Mouse (Mus musculus) forebrain, embryonic 14.5 days (tissue): ENCODE data around the gene Ltbp2. TPM values are rescaled to one million over a fixed set of nuclear protein-coding genes. Genes with fewer than 3 reads are reported as not detected.

ENCODE experiments used
- ATAC-seq: fragments of 200-750 bp; cut with Nextera tagmentation; 2 replicates; pipeline ENCODE4 v1.8.0; 2017; ENCODE audit warnings: mild to moderate bottlenecking, moderate library complexity
- DNase-seq: peaks from one replicate; pipeline ENCODE4 v3.0.0-alpha.2; 2015; ENCODE audit warnings: low spot score
- H3K27ac ChIP-seq: fragments of 300-500 bp; sonication (generic); 2 replicates; pipeline ENCODE4 v1.5.1; 2014; ENCODE audit warnings: low read depth, mild to moderate bottlenecking, control low read depth, low read length, moderate library complexity
- H3K27me3 ChIP-seq: fragments of 300-500 bp; sonication (generic); replicated peaks from 2 replicates; pipeline ENCODE4 v1.6.1; 2014; ENCODE audit warnings: low read length, control low read depth, mixed read lengths; ENCODE audit not compliant: control insufficient read depth, insufficient read depth
- H3K36me3 ChIP-seq: fragments of 300-500 bp; sonication (generic); 2 replicates; pipeline ENCODE4 v1.6.1; 2014; ENCODE audit warnings: low read length, control low read depth; ENCODE audit not compliant: control insufficient read depth, insufficient read depth
- H3K4me1 ChIP-seq: fragments of 300-500 bp; sonication (generic); 2 replicates; pipeline ENCODE4 v1.6.1; 2014; ENCODE audit warnings: antibody characterized with exemption, low read length, control low read depth; ENCODE audit not compliant: control insufficient read depth, insufficient read depth
- H3K4me2 ChIP-seq: fragments of 300-500 bp; sonication (generic); 2 replicates; pipeline ENCODE4 v1.6.1; 2014; ENCODE audit warnings: mild to moderate bottlenecking, control low read depth, low read length
- H3K4me3 ChIP-seq: fragments of 300-500 bp; sonication (generic); 2 replicates; pipeline ENCODE4 v1.5.1; 2014; ENCODE audit warnings: low read depth, low read length, control low read depth
- H3K9ac ChIP-seq: fragments of 300-500 bp; sonication (generic); 2 replicates; pipeline ENCODE4 v1.6.1; 2014; ENCODE audit warnings: mild to moderate bottlenecking, low read length, control low read depth, moderate library complexity
- H3K9me3 ChIP-seq: fragments of 300-500 bp; sonication (generic); replicated peaks from 2 replicates; pipeline ENCODE4 v1.6.1; 2016; ENCODE audit warnings: low read length, control low read depth, mixed read lengths; ENCODE audit not compliant: control insufficient read depth
- WGBS: fragments of 180-500 bp; shearing (Covaris S2); extraction: QIAGEN DNeasy Blood & Tissue Kit; methylation state at CpG from one replicate; pipeline ENCODE4 v1.1.7; 2014; 5-methylcytosine and 5-hydroxymethylcytosine counted together
- polyA plus RNA-seq: library from polyadenylated mRNA; unstranded; fragments of >200 nt; fragmentation: Nextera tagmentation; extraction: Ambion mirVana; gene quantifications from 2 replicates; pipeline ENCODE4 v1.2.1, GENCODE M21; 2014

Ltbp2 gene
- polyA plus RNA-seq, 1 experiment from 2014 or later: not detected

DNA sequence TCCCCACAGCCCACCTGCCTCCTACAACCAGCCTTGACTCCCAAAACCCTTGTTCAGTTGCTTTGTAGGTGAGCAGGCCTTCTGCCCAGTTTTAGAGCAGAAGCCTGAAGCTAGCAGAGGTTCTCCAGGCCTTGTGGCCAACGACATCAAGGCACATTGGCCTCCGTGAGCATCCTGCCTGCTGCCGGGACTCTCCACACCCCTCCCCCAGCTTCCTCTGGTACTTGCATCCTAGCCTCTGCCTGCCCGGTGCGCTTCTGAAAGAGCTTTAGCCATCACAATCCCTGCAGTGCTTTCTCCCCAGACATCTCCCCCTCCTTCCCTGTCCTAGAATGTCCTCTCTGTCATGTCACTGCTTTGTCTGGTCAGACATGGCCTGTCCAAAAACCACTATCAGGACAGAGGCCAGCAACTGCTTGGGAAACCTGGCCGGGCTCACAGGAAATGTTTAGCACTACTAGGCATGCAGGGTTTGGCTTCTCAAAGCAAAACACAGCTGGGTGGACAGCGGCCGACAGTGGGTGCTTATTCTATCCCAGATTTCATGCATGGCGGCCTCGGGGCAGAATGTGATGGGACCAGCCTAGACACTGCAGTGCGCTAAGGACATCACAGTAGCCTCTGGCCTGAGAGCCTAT lies 24.8 kb downstream of the Ltbp2 start:
- WGBS: 66% methylated on average over 11 of the region's 11 CpGs
- no peak overlapping the region for H3K9ac ChIP-seq

DNA sequence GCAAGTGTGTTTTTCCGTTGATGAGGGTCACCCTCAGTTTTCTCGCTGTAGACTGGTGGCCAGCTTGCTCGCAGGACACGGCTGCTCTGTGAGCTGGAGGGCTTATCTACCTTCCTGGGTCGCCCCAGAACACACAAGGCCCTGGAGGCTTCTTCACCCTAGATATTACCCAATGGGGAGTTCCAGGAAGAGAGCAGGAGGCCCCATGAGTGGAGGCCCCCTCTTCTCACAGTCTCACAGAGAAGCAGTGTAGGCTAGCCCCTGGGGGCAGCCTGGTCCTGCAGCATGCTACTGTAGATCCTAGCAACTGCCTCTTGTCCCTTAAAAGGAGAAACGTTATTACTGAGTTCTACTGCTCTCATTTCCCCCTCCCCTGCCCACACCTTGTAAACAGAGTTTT lies 28.4 kb downstream of the Ltbp2 start:
- WGBS: 77% methylated on average over 6 of the region's 6 CpGs
- Histone ChIP-seq H3K27ac (no peak overlapping the region), H3K4me1 (no peaks in the 10 kb centered on the region), H3K4me3 (no peak overlapping the region), H3K9ac (no peak overlapping the region), H3K27me3 (no peaks in the 10 kb centered on the region), H3K9me3 (no peaks in the 10 kb centered on the region), H3K4me2 (no peak overlapping the region), H3K36me3 (no peaks in the 10 kb centered on the region)
- DNase-seq: no peak
- ATAC-seq: no peak

More for the DNA sequence above, 24.8 kb downstream of the Ltbp2 start:
- H3K36me3 ChIP-seq: no peaks in the 10 kb centered on the region
- DNase-seq (no peak), ATAC-seq (no peak)
- no peaks in the 10 kb centered on the region for H3K27me3 ChIP-seq
- H3K9me3 ChIP-seq: no peaks in the 10 kb centered on the region
- H3K4me2 ChIP-seq: no peak overlapping the region
- no peaks in the 10 kb centered on the region for H3K4me1 ChIP-seq
- H3K4me3 ChIP-seq: no peak overlapping the region
- no peak overlapping the region for H3K27ac ChIP-seq

DNA sequence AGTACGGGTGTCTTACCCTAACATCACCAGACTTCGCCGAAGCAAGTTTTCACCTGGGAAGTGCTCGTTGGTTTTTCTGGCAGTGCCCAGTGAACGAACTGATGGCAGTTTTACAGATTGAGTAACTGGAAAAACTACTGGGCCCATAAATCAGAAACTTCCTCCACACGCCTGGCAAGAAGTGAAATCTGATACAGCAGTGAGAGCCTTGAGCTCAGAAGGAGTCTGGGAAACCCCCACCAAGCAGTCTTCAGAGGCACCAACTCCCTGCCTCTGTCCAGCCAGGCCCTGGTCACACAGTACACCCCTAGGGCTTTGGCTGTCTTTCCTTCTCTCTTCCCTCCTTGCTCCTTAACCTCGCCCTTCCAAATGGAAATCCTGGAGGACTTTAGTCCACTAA lies 28.9 kb downstream of the Ltbp2 start:
- H3K4me1 ChIP-seq: no peaks in the 10 kb centered on the region
- DNase-seq (no peak), ATAC-seq (no peak)
- H3K9ac ChIP-seq: no peak overlapping the region
- H3K9me3 ChIP-seq: no peaks in the 10 kb centered on the region
- no peak overlapping the region for H3K4me3 ChIP-seq
- H3K4me2 ChIP-seq: no peak overlapping the region
- H3K27ac ChIP-seq: no peak overlapping the region
- 72% methylated on average over 7 of the region's 7 CpGs for WGBS
- H3K27me3 ChIP-seq: no peaks in the 10 kb centered on the region
- no peaks in the 10 kb centered on the region for H3K36me3 ChIP-seq

DNA sequence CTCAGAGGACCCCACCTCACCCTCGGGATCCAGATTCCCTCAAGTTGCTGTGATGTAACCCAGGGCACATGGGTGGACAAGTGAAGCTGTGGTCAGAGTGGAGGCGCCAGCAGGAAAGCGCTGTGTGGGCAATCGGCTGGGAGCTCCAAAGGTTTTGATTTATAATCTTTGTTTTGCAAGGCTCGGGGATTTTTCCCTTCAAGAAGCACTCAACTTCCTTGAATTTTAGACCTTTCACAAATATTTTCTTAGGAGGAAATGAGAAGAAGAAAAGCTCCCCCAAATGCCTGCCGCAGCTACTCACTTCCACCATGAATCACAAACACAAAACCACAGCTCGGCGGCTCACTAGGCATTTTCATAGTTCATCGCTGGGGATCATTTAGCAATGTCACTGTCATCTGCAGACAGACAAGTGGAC lies 29.7 kb downstream of the Ltbp2 start:
- Histone ChIP-seq H3K4me3 (no peak overlapping the region), H3K4me2 (no peak overlapping the region), H3K27ac (no peak overlapping the region), H3K27me3 (no peaks in the 10 kb centered on the region), H3K36me3 (no peaks in the 10 kb centered on the region), H3K4me1 (no peaks in the 10 kb centered on the region), H3K9ac (no peak overlapping the region), H3K9me3 (no peaks in the 10 kb centered on the region)
- DNase-seq (no peak), ATAC-seq (no peak)
- WGBS: 84% methylated on average over 9 of the region's 9 CpGs

DNA sequence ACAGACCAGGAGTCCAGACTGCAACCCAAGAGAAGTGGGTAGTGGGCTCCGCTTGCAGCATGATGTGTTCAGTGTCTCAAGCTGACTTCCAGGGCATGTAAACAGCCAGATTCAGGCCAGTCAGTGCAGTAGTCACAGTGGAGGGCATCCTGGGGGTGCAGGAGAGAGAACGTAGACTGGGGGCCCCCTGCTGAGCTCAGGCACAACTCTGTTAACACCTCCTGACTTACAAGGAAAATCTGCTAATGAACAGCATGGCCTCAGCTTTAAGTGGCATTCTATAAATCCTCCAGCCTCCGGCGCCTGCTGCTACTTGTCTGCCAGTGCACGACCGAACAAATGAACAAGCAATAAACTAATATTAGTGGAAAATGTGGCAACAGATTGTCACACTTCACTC lies 33.6 kb downstream of the Ltbp2 start:
- 35% methylated on average over 6 of the region's 6 CpGs for WGBS
- Histone ChIP-seq H3K4me1 (no peaks in the 10 kb centered on the region), H3K36me3 (no peaks in the 10 kb centered on the region), H3K9ac (no peak overlapping the region), H3K27ac (no peak overlapping the region), H3K4me3 (no peak overlapping the region), H3K9me3 (no peaks in the 10 kb centered on the region), H3K27me3 (no peaks in the 10 kb centered on the region), H3K4me2 (no peak overlapping the region)
- ATAC-seq: no peak
- DNase-seq: peak; percentile 28

DNA sequence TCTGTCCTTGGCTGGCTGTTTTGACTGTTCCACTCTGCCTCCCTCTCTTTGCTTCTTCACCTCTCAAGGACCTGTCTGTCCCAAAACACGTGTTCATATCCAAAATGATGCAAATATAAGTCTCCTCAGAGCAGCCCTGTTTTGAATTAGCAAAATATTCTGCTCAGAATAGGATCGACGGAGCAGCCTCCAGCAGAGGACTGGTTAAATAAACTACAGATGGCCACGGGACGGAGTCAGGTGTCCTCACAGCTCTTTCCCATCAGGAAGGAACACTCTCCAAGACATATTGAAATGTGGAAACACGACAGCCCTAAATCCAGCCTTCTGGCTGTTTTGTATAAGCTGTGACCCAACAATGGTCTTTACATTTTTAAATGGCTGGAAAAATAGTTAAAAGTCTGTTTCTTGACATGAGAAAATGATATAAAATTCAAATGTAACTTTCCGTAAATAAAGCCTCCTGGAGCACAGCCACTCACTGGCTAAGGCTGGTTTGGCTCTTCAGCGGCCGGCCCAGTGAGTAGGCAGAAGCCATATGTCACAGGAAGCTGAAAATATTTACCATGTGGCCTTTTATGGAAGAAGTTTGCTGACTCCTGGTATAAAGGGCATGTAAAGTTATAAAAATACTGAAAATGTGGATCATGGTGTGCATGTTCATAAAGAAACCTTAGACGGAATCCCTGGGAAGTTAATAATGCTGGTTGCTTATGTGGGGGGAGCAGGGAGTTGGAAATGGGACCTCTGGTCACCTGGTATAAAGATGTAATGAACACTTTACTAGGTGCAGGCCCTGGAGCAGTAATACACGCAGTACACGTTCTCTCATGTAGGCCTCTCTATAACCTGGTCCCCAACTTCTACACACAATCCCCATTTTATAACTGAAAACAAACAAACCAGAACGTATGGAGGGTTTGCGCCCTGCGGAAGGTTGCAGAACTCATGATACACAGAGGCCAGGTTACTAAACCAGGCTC lies 34.9 kb downstream of the Ltbp2 start:
- no peak overlapping the region for H3K4me2 ChIP-seq
- ATAC-seq (no peak), DNase-seq (no peak)

DNA sequence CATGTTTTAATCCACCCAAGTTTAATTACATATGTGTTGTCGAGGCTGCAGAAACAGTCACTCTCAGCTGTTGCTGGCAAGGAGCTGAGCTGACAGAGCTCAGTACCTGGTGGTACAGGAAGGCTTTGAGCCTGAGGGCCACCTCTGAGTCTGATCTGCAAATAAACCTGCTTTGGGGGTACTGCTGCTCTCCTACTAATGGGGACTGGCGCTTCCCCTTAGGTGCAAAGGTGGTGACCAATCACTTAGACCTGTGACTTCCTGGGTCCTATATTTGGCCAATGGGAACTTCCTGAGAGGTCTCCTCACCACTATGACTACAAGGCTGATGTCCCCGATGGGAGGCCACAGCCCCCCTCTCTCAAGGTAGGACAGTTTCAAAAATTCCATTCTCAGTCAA lies 35.6 kb downstream of the Ltbp2 start:
- Histone ChIP-seq H3K9me3 (no peaks in the 10 kb centered on the region), H3K4me1 (no peaks in the 10 kb centered on the region), H3K9ac (no peak overlapping the region), H3K4me2 (no peak overlapping the region), H3K27me3 (no peaks in the 10 kb centered on the region), H3K4me3 (no peak overlapping the region), H3K36me3 (no peaks in the 10 kb centered on the region), H3K27ac (no peak overlapping the region)
- ATAC-seq (no peak), DNase-seq (no peak)
- 79% methylated on average over 3 of the region's 3 CpGs for WGBS

More for the DNA sequence above, 34.9 kb downstream of the Ltbp2 start:
- Histone ChIP-seq H3K27me3 (no peaks in the 10 kb centered on the region), H3K9ac (no peak overlapping the region), H3K4me1 (no peaks in the 10 kb centered on the region), H3K9me3 (no peaks in the 10 kb centered on the region), H3K36me3 (no peaks in the 10 kb centered on the region), H3K4me3 (no peak overlapping the region), H3K27ac (no peak overlapping the region)
- whole genome bisulfite sequencing: 87% methylated on average over 15 of the region's 15 CpGs

DNA sequence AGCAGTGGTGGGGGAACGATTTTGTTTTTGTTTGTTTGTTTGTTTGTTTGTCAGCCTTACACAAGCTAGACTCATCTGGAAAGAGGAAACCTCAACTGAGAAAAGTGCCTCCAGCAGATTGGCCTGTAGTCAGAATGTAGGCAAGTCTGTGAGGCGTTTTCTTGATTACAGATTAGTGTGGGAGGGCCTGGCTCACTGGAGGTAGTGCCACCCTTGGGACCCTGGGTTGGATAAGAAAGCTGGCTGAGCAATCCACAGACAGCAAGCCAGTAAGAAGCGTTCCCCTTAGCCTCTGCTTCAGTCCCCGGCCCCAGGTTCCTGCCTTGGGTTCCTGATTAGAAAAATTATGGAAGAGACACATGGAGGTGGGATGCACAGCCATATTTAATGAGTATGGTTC lies 36.4 kb downstream of the Ltbp2 start:
- no peak for DNase-seq
- Histone ChIP-seq H3K4me3 (no peak overlapping the region), H3K36me3 (no peaks in the 10 kb centered on the region), H3K27ac (no peak overlapping the region), H3K9ac (no peak overlapping the region), H3K4me1 (no peaks in the 10 kb centered on the region), H3K9me3 (no peaks in the 10 kb centered on the region), H3K4me2 (no peak overlapping the region), H3K27me3 (no peaks in the 10 kb centered on the region)
- no peak for ATAC-seq
- 74% methylated on average over 4 of the region's 4 CpGs for WGBS

DNA sequence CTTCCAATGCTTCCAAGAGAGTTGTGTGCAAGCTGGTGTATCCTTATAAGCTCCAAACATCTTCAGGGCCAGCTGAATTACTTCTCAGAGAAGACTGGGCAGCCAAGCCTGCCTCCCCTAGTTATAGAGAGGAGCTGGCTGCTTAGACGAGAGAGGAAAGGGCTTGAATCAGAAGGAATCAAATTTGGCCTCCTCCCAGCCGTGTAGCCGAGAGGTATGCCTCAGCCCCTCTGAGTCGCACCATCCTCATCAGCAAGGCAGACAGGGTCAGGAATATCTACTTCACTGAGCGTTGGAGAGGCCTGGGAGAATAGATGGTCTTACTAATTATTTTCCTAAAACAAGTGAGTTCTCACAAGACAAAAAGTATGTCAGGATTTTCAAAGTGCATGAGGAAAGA lies 40.7 kb downstream of the Ltbp2 start:
- DNase-seq (no peak), ATAC-seq (no peak)

More for the DNA sequence above, 40.7 kb downstream of the Ltbp2 start:
- no peaks in the 10 kb centered on the region for H3K27me3 ChIP-seq
- no peaks in the 10 kb centered on the region for H3K36me3 ChIP-seq
- no peaks in the 10 kb centered on the region for H3K4me1 ChIP-seq
- WGBS: 75% methylated on average over 5 of the region's 5 CpGs
- H3K4me2 ChIP-seq: no peak overlapping the region
- no peak overlapping the region for H3K4me3 ChIP-seq
- H3K9ac ChIP-seq: no peak overlapping the region
- no peaks in the 10 kb centered on the region for H3K9me3 ChIP-seq
- no peak overlapping the region for H3K27ac ChIP-seq
